Mouse (Mus musculus) hindbrain, embryonic 11.5 days (tissue): ENCODE data around the gene Fbxo10. TPM values are rescaled to one million over a fixed set of nuclear protein-coding genes. Genes with fewer than 3 reads are reported as not detected.
"Not testable (repeated sequence)": the region's sequence is repeated elsewhere in the genome, so short reads cannot be mapped to it uniquely, and the experiment has no call there.

Source experiments
- ATAC-seq: fragments of 200-750 bp; cut with Nextera tagmentation; 2 replicates; pipeline ENCODE4 v1.8.0; 2017; ENCODE audit warnings: mild to moderate bottlenecking, moderate TSS enrichment, moderate library complexity; ENCODE audit not compliant: low FRiP score
- DNase-seq: peaks from one replicate; pipeline ENCODE4 v3.0.0-alpha.2; 2015; ENCODE audit warnings: low spot score
- H3K27ac ChIP-seq: fragments of 300-500 bp; sonication (generic); 2 replicates; pipeline ENCODE4 v1.5.1; 2014; ENCODE audit warnings: mild to moderate bottlenecking, low read depth, low read length
- H3K27me3 ChIP-seq: fragments of 300-500 bp; sonication (generic); 2 replicates; pipeline ENCODE4 v1.6.1; 2014; ENCODE audit warnings: mild to moderate bottlenecking, low read length, moderate library complexity, mixed read lengths; ENCODE audit not compliant: control insufficient read depth, insufficient read depth
- H3K36me3 ChIP-seq: fragments of 300-500 bp; sonication (generic); 2 replicates; pipeline ENCODE4 v1.6.1; 2014; ENCODE audit warnings: mild to moderate bottlenecking, low read length, moderate library complexity, mixed read lengths; ENCODE audit not compliant: control insufficient read depth, insufficient read depth
- H3K4me1 ChIP-seq: fragments of 300-500 bp; sonication (generic); replicated peaks from 2 replicates; pipeline ENCODE4 v1.6.1; 2014; ENCODE audit warnings: low read length, mixed read lengths; ENCODE audit not compliant: control insufficient read depth, insufficient read depth
- H3K4me2 ChIP-seq: fragments of 300-500 bp; sonication (generic); replicated peaks from 2 replicates; pipeline ENCODE4 v1.6.1; 2014; ENCODE audit warnings: mild to moderate bottlenecking, low read depth, low read length
- H3K4me3 ChIP-seq: fragments of 300-500 bp; sonication (generic); 2 replicates; pipeline ENCODE4 v1.5.1; 2014; ENCODE audit warnings: low read depth, low read length
- H3K9ac ChIP-seq: fragments of 300-500 bp; sonication (generic); 2 replicates; pipeline ENCODE4 v1.6.1; 2014; ENCODE audit warnings: low read depth, low read length
- H3K9me3 ChIP-seq: fragments of 300-500 bp; sonication (generic); 2 replicates; pipeline ENCODE4 v1.6.1; 2016; ENCODE audit warnings: low read length; ENCODE audit not compliant: control insufficient read depth
- WGBS: fragments of 180-500 bp; shearing (Covaris S2); extraction: QIAGEN DNeasy Blood & Tissue Kit; methylation state at CpG from one replicate; pipeline ENCODE4 v1.1.7; 2014; 5-methylcytosine and 5-hydroxymethylcytosine counted together
- polyA plus RNA-seq: library from polyadenylated mRNA; unstranded; fragments of >200 nt; fragmentation: Nextera tagmentation; extraction: Ambion mirVana; gene quantifications from 2 replicates; pipeline ENCODE4 v1.2.1, GENCODE M21; 2014

Fbxo10 gene
- polyA plus RNA-seq, 1 experiment from 2014 or later = 5.1 TPM

DNA sequence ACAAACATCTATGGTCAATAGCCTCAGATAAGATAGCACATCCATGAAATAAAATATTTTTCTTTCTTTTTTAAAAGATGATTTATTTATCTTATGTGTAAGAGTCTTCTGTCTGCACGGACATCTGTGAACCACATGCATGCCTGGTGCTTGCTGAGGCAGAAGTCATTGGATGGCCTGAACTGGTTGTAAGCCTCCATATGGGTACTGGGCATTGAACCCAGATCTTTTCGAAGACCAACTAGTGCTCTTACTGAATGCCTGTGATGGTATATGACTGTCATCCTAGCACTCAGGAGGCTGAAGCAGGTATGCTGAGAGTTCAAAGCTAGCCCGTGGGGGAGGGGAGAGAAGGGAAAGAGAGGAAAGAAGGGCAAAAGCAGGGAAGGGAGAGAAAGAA lies 86.3 kb downstream of the Fbxo10 start:
- Histone ChIP-seq H3K4me2 (no peak overlapping the region), H3K9me3 (no peaks in the 10 kb centered on the region), H3K4me3 (no peak overlapping the region), H3K27ac (no peak overlapping the region), H3K4me1 (no peaks in the 10 kb centered on the region), H3K36me3 (no peaks in the 10 kb centered on the region), H3K9ac (no peak overlapping the region), H3K27me3 (no peaks in the 10 kb centered on the region)
- WGBS = 75% methylated on average over 3 of the region's 3 CpGs
- DNase-seq (no peak), ATAC-seq (no peak)

DNA sequence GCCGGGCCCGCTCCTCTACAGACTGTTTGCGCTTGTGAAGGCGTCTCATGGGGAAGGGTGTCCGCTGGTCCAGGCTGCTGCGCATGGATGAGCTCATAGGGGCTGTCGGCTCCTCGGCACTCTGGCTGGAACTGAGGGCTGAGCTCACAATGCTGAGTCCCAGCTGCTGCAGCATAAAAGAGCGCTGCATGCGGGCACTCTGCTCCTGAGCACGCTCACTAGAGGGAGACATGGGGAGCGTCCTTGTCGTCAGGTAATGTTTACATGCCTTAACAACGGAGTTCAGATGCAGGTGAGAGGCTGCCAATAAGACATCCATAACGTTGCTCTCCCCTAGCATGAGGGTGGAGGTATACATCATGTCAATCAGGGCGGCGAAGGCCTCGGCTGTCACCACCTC lies 89.6 kb downstream of the Fbxo10 start:
- 0 out of 2 replicates have a peak, but pooled peaks cover 2% of the 10 kb centered on the region for H3K36me3 ChIP-seq
- WGBS = 85% methylated on average over 18 of the region's 18 CpGs

DNA sequence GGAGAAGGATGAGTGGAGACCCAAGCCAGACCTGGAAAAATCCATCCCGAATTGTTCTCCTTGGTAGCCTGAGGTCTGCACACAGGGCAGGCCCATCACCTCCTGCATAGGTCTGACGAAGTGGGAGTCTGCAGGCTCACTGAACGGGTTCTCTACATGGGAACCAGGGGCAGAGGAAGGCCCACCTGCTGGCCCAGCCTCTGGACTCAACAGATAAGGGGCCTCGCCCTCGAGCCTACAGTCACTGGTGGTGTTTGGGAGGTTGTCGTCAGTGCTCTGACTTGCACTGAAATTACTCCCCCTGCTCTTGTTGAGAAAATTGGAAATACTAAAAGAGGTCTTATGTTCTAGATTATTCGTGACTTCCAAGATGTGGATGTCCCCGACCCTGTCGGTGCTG lies 90.6 kb downstream of the Fbxo10 start:
- Histone ChIP-seq H3K4me2 (no peak overlapping the region), H3K36me3 (0 out of 2 replicates have a peak, but pooled peaks cover 2% of the 10 kb centered on the region), H3K27me3 (no peaks in the 10 kb centered on the region), H3K9ac (no peak overlapping the region), H3K4me3 (no peak overlapping the region), H3K4me1 (no peaks in the 10 kb centered on the region), H3K9me3 (no peaks in the 10 kb centered on the region), H3K27ac (no peak overlapping the region)
- DNase-seq = no peak
- 92% methylated on average over 9 of the region's 9 CpGs for WGBS
- no peak for ATAC-seq

More for the DNA sequence above, 89.6 kb downstream of the Fbxo10 start:
- Histone ChIP-seq H3K4me2 (no peak overlapping the region), H3K4me3 (no peak overlapping the region), H3K9me3 (no peaks in the 10 kb centered on the region), H3K27me3 (no peaks in the 10 kb centered on the region), H3K4me1 (no peaks in the 10 kb centered on the region), H3K9ac (no peak overlapping the region), H3K27ac (no peak overlapping the region)
- DNase-seq (no peak), ATAC-seq (no peak)

DNA sequence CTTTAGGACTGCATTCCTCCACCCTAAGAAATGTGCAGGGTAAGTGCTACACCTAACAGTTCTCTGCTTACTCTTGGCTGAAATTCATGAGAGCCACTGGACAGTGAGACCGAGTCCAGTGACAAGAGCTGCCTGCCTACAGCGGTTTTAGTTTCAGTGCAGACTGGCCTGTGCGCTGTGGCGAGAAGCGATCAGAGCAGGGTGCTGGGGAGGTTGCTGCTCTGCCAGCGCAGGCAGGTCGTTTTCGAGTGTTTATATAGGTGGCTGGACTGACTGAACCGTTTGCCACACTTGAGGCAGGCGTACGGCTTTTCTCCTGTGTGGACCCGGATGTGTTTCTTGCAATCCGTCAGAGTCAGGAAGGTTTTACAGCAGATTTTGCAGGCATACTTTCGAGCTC lies 91.2 kb downstream of the Fbxo10 start:
- not testable (repeated sequence) for H3K9ac ChIP-seq, DNase-seq, H3K4me2 ChIP-seq, H3K4me3 ChIP-seq, H3K27ac ChIP-seq, H3K27me3 ChIP-seq, ATAC-seq, H3K36me3 ChIP-seq, H3K9me3 ChIP-seq, H3K4me1 ChIP-seq
- WGBS = 89% methylated on average over 13 of the region's 14 CpGs

DNA sequence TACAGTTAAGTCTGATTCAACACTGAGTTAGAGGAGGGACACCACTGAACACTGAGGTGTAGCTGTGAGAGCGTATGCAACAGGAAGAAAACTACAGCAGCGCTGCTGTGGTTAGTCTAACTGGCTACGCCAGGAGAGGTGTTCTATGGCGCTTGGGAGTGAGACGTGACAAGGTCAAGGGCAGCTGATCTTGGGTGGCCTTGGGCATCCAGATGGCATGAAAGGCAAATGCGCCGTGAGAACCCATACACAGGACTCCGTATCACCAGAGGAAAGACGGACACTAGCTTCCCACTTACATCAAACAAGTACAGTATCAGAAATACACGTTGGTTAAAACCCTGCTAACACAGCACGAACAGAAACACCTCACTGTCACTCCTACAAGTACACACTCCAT lies 92.1 kb downstream of the Fbxo10 start:
- not testable (repeated sequence) for H3K4me3 ChIP-seq, H3K9ac ChIP-seq, H3K4me2 ChIP-seq, H3K36me3 ChIP-seq, DNase-seq, H3K4me1 ChIP-seq, H3K9me3 ChIP-seq, H3K27me3 ChIP-seq, ATAC-seq, H3K27ac ChIP-seq
- WGBS = 94% methylated on average over 11 of the region's 11 CpGs

DNA sequence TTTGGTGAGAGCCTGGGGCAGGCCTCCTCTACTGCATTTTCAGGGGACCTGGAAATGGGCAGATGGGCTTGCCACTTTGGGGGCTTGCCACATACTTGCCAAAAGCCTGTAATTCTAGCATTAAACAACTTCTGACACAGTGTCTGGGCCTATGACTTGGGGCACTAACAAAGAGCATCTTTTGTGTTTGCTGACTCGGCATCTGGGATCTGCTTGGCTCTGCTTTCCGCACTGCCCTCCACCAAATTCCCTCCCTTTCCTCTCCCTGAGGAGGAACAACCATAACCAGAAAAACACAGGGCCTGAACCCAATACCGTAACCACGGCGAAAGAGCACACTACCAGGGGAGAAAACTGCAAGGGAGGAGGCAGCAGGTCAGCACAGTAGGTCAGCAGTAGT lies 93.8 kb downstream of the Fbxo10 start:
- no peaks in the 10 kb centered on the region for H3K4me1 ChIP-seq
- H3K9me3 ChIP-seq = no peaks in the 10 kb centered on the region
- no peak for ATAC-seq
- H3K4me2 ChIP-seq = no peak overlapping the region
- H3K36me3 ChIP-seq = 0 out of 2 replicates have a peak, but pooled peaks cover 2% of the 10 kb centered on the region
- no peak for DNase-seq
- H3K9ac ChIP-seq = no peak overlapping the region
- no peak overlapping the region for H3K27ac ChIP-seq
- H3K27me3 ChIP-seq = no peaks in the 10 kb centered on the region
- H3K4me3 ChIP-seq = no peak overlapping the region
- 96% methylated on average over 5 of the region's 5 CpGs for WGBS

Other genes with a start within 250 kb of the Fbxo10 start
- gene Grhpr, start 103.2 kb downstream of the Fbxo10 start, polyA plus RNA-seq = 39.0 and 46.9 TPM in 2 replicates
- 42.7 and 44.9 TPM in 2 replicates for gene Zbtb5, start 72.2 kb downstream of the Fbxo10 start, polyA plus RNA-seq
- gene Polr1e, start 66.0 kb downstream of the Fbxo10 start, polyA plus RNA-seq = 61.7 and 62.3 TPM in 2 replicates
- 166 and 180 TPM in 2 replicates for gene Tomm5, start 23.5 kb upstream of the Fbxo10 start, polyA plus RNA-seq
- gene Frmpd1, start 100.3 kb upstream of the Fbxo10 start, polyA plus RNA-seq = 1.6 and 1.9 TPM in 2 replicates
- 20.9 and 24.5 TPM in 2 replicates for gene Trmt10b, start 212.5 kb upstream of the Fbxo10 start, polyA plus RNA-seq